34 mouse cellular contexts compared by ENCODE assay signal in the genomic region with DNA sequence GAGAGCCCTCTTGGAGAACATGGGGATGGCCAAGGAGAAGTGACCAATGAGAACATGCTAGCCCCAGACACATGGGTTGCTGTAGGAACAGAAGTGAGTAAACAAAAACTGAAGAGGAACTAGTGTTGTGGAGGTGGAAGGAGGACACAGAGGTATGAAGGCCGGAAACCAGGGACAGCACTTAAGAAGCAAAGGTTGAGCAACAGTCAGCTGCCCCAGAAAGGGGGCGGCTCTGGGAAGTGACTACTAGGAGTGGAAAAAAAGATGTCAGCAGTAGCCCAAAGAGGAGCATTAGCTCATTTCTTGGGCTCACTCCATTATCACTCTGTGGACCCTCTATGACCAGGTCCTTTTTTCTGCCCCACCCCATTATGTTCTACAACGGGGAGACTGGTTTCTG. TPM values are rescaled to one million over a fixed set of nuclear protein-coding genes. Genes with fewer than 3 reads are reported as not detected.
DNase-seq lines count a peak whose midpoint lies in the region; ATAC-seq and TF ChIP-seq lines count a peak whose summit lies in the region.
"Had no signal": no experiment of that assay in that cellular context is flagged by ENCODE, and none has a peak within 500 bp of the region (broad histone marks: within the 10 kb centered on the region; RNA-seq: fewer than 3 reads in every experiment).

No protein-coding gene starts in this region.

- H3K27ac ChIP-seq in midbrain, postnatal 0 days (ENCODE audit: low read depth, low read length) = no peak overlapping the region
- H3K27ac ChIP-seq: embryonic facial prominence, embryonic 10.5 days; embryonic facial prominence, embryonic 15.5 days; forebrain, embryonic 12.5 days; heart, adult 2 months; hindbrain, embryonic 10.5 days; hindbrain, embryonic 15.5 days; left cerebral cortex, adult 2 months; limb, embryonic 12.5 days; neural tube, embryonic 15.5 days; stomach, postnatal 0 days had no signal

- no peaks in the 10 kb centered on the region for H3K9me3 ChIP-seq in midbrain, postnatal 0 days (ENCODE audit: low read length)
- H3K9me3 ChIP-seq: embryonic facial prominence, embryonic 10.5 days; embryonic facial prominence, embryonic 15.5 days; forebrain, embryonic 12.5 days; heart, embryonic 12.5 days; hindbrain, embryonic 10.5 days; hindbrain, embryonic 15.5 days; limb, embryonic 12.5 days; neural tube, embryonic 15.5 days had no signal

- ATAC-seq in megakaryocyte progenitor cell, adult 5-6 weeks (replicated peaks; ENCODE audit: poor library complexity) = peak; percentile 85
- ATAC-seq in midbrain, postnatal 0 days (ENCODE audit: low FRiP score) = no peak
- ATAC-seq: forebrain, postnatal 0 days; inflammation-experienced regulatory T-cells, adult 6 months had no signal

- TF ChIP-seq CTCF in midbrain, postnatal 0 days (IDR thresholded peaks at IDR 0.05) = no peak

- H3K36me3 ChIP-seq in midbrain, postnatal 0 days (ENCODE audit: insufficient read depth, low read length) = no peaks in the 10 kb centered on the region
- H3K36me3 ChIP-seq: embryonic facial prominence, embryonic 10.5 days; embryonic facial prominence, embryonic 15.5 days; forebrain, embryonic 12.5 days; heart, embryonic 12.5 days; hindbrain, embryonic 10.5 days; hindbrain, embryonic 15.5 days; limb, embryonic 12.5 days; neural tube, embryonic 15.5 days had no signal

- 94% methylated on average over 3 of the region's 3 CpGs for WGBS in midbrain, postnatal 0 days

- H3K9ac ChIP-seq in midbrain, postnatal 0 days (replicated peaks; ENCODE audit: low read length, poor library complexity, severe bottlenecking) = no peak overlapping the region
- H3K9ac ChIP-seq: embryonic facial prominence, embryonic 15.5 days; forebrain, embryonic 12.5 days; forebrain, postnatal 0 days; heart, embryonic 12.5 days; hindbrain, embryonic 15.5 days; limb, embryonic 12.5 days; lung, embryonic 14.5 days; neural tube, embryonic 15.5 days had no signal

- DNase-seq in layer of hippocampus, adult 9-11 months = peak; percentile 80
- DNase-seq in layer of hippocampus, adult 9-10 months (ENCODE audit: low spot score) = no peak
- DNase-seq in lung, postnatal 36 days = peak; percentile 53
- DNase-seq in lung, postnatal 14 days = no peak
- DNase-seq in gastrocnemius, adult 18-20 months (ENCODE audit: low spot score) = no peak
- DNase-seq in midbrain, postnatal 0 days (ENCODE audit: low spot score) = no peak
- no peak for DNase-seq in heart, postnatal 36 days
- DNase-seq: adrenal gland, postnatal 14 days; cerebellum, adult 18-20 months; cerebellum, postnatal 14 days; forebrain, postnatal 0 days; gastrocnemius, postnatal 36 days; heart, adult 2 months; kidney, adult 11 months; kidney, postnatal 14 days; lung, embryonic 14.5 days; right cerebral cortex, adult 18-20 months; right cerebral cortex, postnatal 4 days; thymus, adult 18-20 months; thymus, postnatal 36 days had no signal

- H3K4me1 ChIP-seq in midbrain, postnatal 0 days (ENCODE audit: insufficient read depth, low read length) = no peaks in the 10 kb centered on the region

- no peaks in the 10 kb centered on the region for H3K27me3 ChIP-seq in midbrain, postnatal 0 days (ENCODE audit: insufficient read depth, low read length)
- H3K27me3 ChIP-seq: embryonic facial prominence, embryonic 15.5 days; heart, embryonic 12.5 days; hindbrain, embryonic 15.5 days; limb, embryonic 12.5 days; neural tube, embryonic 15.5 days had no signal

- intact Hi-C loops in heart, postnatal 36 days (cut with DNase I) = no loop called here

- H3K4me2 ChIP-seq in midbrain, postnatal 0 days (ENCODE audit: low read depth, low read length, poor library complexity, severe bottlenecking) = no peak overlapping the region
- H3K4me2 ChIP-seq: embryonic facial prominence, embryonic 15.5 days; forebrain, embryonic 12.5 days; heart, embryonic 12.5 days; hindbrain, embryonic 15.5 days; limb, embryonic 12.5 days; liver, embryonic 11.5 days; lung, embryonic 14.5 days; midbrain, embryonic 11.5 days; neural tube, embryonic 15.5 days had no signal

- H3K4me3 ChIP-seq in midbrain, postnatal 0 days (ENCODE audit: low read depth, low read length) = no peak overlapping the region
- H3K4me3 ChIP-seq: embryonic facial prominence, embryonic 10.5 days; embryonic facial prominence, embryonic 15.5 days; forebrain, embryonic 12.5 days; heart, adult 2 months; heart, embryonic 12.5 days; hindbrain, embryonic 10.5 days; hindbrain, embryonic 15.5 days; left cerebral cortex, adult 2 months; limb, embryonic 12.5 days; neural tube, embryonic 15.5 days had no signal

RNA-seq across cellular contexts. Expression of gene Csf1, which starts 23.0 kb away (rescaled TPM):
- 2.2 and 4.8 TPM in 2 replicates for total RNA-seq in megakaryocyte progenitor cell, adult 5-6 weeks (2015)
- 1.5 and 4.6 TPM in 2 replicates for total RNA-seq in megakaryocyte progenitor cell, adult 5-6 weeks (2017)
- 1 to 10 TPM; 6.6 to 8.4 TPM for total RNA-seq in gastrocnemius, adult 18-20 months (2021)
- total RNA-seq in midbrain, postnatal 0 days (2014; rRNA removed) = 10.6 and 12.3 TPM in 2 replicates
- polyA plus RNA-seq in midbrain, postnatal 0 days (2015; fragmentation: Nextera tagmentation; extraction: Ambion mirVana) = 8.1 and 10.9 TPM in 2 replicates
- 10 to 100 TPM; 34.4 to 49.5 TPM for total RNA-seq in heart, postnatal 36 days (2021)

Comparison
In these comparisons a context has a peak if more than half of its experiments do, and no peak if none do; other contexts are left out.
1. DNase-seq: peak in layer of hippocampus, adult 9-11 months (single experiment) and lung, postnatal 36 days (single experiment); none in layer of hippocampus, adult 9-10 months (single experiment), lung, postnatal 14 days (single experiment), gastrocnemius, adult 18-20 months (single experiment), midbrain, postnatal 0 days (single experiment) and heart, postnatal 36 days (0 of 2).